Mouse (Mus musculus) midbrain, embryonic 10.5 days (tissue): ENCODE results near the gene Ackr3. TPM values are rescaled to one million over a fixed set of nuclear protein-coding genes. Genes with fewer than 3 reads are reported as not detected.

ENCODE experiments used
- DNase-seq: peaks from one replicate; pipeline ENCODE4 v3.0.0-alpha.2; 2017; ENCODE audit warnings: low spot score
- H3K27ac ChIP-seq: fragments of 300-500 bp; sonication (generic); replicated peaks from 2 replicates; pipeline ENCODE4 v1.5.1; 2016; ENCODE audit warnings: mild to moderate bottlenecking
- H3K27me3 ChIP-seq: fragments of 300-500 bp; sonication (generic); 2 replicates; pipeline ENCODE4 v1.6.1; 2016; ENCODE audit warnings: low read depth, mild to moderate bottlenecking; ENCODE audit not compliant: poor library complexity, severe bottlenecking
- H3K36me3 ChIP-seq: fragments of 300-500 bp; sonication (generic); 2 replicates; pipeline ENCODE4 v1.6.1; 2016; ENCODE audit warnings: mild to moderate bottlenecking, moderate library complexity
- H3K4me1 ChIP-seq: fragments of 300-500 bp; sonication (generic); 2 replicates; pipeline ENCODE4 v1.6.1; 2016
- H3K4me3 ChIP-seq: fragments of 300-500 bp; sonication (generic); 2 replicates; pipeline ENCODE4 v1.5.1; 2016; ENCODE audit warnings: mild to moderate bottlenecking, moderate library complexity
- H3K9me3 ChIP-seq: fragments of 300-500 bp; sonication (generic); replicated peaks from 2 replicates; pipeline ENCODE4 v1.6.1; 2016; ENCODE audit warnings: mild to moderate bottlenecking
- WGBS: fragments of 180-500 bp; shearing (Covaris S2); methylation state at CpG from one replicate; pipeline ENCODE4 v1.1.7; 2016; 5-methylcytosine and 5-hydroxymethylcytosine counted together
- polyA plus RNA-seq: library from polyadenylated mRNA; unstranded; fragments of >200 nt; fragmentation: Nextera tagmentation; extraction: Ambion mirVana; gene quantifications from 2 replicates; pipeline ENCODE4 v1.2.1, GENCODE M21; 2016

Ackr3 gene
- polyA plus RNA-seq, 1 experiment from 2014 or later = 26.3 TPM

DNA sequence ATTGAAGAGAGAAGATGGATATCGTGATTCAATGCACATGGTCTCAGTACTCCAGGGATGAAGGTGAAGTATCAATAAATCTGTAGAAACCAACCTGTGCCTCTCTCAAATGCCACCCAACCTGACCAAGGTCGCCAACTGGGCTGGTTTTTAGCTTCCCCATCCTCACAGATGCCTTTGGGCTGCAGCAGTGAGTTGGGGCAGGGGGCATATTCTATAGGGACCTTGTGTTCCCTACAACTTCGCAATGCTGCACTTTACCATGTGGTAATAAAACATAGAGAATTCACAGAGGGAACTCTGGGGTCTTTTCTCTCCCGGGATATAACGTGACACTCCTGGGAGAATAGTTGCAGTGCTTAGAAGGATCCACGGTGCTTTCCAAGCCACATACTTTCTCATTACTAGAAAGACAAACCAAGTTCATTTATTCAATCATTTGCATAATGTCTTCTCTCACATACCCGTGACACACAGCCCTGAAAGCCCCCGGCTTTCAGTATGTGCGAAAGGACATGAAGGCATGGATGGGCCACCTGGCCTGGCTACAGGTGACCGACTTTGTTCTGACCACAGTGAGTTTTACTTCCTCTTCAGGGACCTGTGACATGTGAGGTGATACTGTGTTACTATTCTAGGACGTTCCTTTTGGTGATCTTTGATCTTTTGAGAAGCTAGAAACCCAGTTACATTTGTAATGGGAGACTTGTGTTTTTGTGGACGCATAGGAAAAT, 22.6 kb upstream of the Ackr3 start:
- DNase-seq = no peak

DNA sequence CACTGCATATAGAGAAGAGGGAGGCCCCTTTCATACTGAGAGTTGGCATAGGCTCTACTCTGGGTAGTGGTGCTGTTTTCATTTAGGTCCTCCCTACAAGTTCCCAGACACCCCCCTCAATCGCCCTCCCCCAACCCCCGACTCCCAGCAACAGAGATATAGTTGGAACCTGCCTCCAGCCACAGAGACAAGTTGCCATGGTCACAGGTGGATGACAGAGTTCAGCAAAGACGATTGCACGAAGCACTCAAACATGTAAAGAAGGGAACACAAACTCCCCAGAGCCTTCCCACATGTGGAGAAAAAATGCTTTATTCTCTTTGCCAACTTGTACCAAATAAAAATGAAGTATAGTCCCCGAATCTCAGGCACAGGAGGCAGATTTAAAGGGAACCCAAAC, 21.3 kb upstream of the Ackr3 start:
- peaks cover 6% of the 10 kb centered on the region; the same call in 1 of the 2 replicates for H3K4me1 ChIP-seq
- H3K9me3 ChIP-seq = peaks cover 21% of the 10 kb centered on the region
- 84% methylated on average over 5 of the region's 5 CpGs for WGBS
- H3K27ac ChIP-seq = no peak overlapping the region
- H3K36me3 ChIP-seq = no peaks in the 10 kb centered on the region
- H3K27me3 ChIP-seq = no peaks in the 10 kb centered on the region
- H3K4me3 ChIP-seq = no peak overlapping the region
- no peak for DNase-seq

More for the DNA sequence above, 22.6 kb upstream of the Ackr3 start:
- H3K4me1 ChIP-seq = peaks cover 6% of the 10 kb centered on the region; the same call in 1 of the 2 replicates
- peaks cover 8% of the 10 kb centered on the region for H3K9me3 ChIP-seq
- no peaks in the 10 kb centered on the region for H3K27me3 ChIP-seq
- no peaks in the 10 kb centered on the region for H3K36me3 ChIP-seq
- H3K27ac ChIP-seq = no peak overlapping the region
- no peak overlapping the region for H3K4me3 ChIP-seq
- WGBS = 88% methylated on average over 12 of the region's 12 CpGs

DNA sequence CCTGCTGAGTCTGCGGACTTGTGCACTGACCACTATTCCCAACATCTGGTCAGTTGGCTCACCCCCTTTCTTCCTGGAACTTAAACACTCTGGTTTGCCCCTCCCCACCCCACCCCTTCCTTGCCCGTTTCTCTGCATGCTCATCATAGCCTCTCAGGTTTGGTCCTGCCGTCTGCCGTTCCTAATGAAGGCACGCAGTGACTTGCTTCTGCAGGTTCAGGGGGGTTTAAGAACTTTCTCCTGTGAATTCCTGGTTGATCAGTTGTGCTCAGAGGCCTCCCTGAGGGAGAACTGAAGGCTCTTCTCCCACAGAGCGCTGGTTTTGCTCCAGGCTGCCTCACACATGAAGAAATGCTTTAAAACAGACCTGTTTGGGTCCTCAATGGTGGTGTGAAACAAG, 20.2 kb upstream of the Ackr3 start:
- Histone ChIP-seq H3K4me3 (no peak overlapping the region), H3K4me1 (peaks cover 11% of the 10 kb centered on the region), H3K27me3 (no peaks in the 10 kb centered on the region), H3K9me3 (peaks cover 21% of the 10 kb centered on the region), H3K27ac (0 out of 2 replicates have a peak overlapping the region, but pooled peaks have one; percentile 30), H3K36me3 (no peaks in the 10 kb centered on the region)
- WGBS = 75% methylated on average over 6 of the region's 6 CpGs
- DNase-seq = no peak

DNA sequence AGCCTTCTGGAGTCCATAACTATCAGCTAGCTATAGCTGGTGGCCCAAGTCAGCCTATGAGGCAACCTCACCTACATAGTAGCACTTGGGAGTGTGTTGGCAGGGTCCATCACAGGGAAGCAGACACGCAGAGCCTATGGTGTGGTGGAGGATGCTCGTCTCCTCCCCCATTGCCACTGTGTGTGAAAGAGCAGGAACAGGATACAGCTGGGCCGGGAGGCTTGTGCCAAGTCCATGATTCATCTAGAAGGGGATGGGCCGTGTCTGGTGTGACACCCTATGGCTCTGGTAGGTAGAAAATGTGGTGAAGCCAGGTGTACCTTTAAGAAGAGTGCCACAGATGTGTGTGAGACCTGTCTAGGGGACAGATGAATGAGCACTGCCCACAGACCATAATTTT, 17.6 kb upstream of the Ackr3 start:
- no peaks in the 10 kb centered on the region for H3K36me3 ChIP-seq

DNA sequence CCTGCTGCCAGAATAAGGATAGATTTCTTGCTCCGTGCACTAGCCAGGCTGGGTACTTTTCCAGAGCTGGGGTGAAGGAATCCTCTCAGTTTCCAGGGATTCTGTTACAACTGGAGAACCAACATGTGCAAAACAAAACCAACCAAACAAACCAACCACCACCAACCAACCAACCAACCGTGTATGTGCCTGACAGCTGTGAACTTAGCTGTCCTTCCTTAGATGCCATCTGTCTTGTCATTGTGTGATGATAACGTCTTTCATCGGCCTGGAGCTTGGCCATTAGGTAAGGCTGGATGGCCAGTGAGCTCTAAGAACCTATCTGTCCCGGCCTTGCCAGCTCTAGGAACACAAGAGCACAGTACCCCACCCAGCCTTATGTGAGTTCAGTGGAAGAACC, 16.9 kb upstream of the Ackr3 start:
- peaks cover 6% of the 10 kb centered on the region; the same call in 1 of the 2 replicates for H3K27me3 ChIP-seq
- H3K9me3 ChIP-seq = peaks cover 21% of the 10 kb centered on the region
- H3K4me3 ChIP-seq = no peak overlapping the region
- no peak for DNase-seq
- H3K36me3 ChIP-seq = no peaks in the 10 kb centered on the region
- 94% methylated on average over 5 of the region's 5 CpGs for WGBS
- no peak overlapping the region for H3K27ac ChIP-seq
- H3K4me1 ChIP-seq = peaks cover 38% of the 10 kb centered on the region

More for the DNA sequence above, 17.6 kb upstream of the Ackr3 start:
- H3K4me3 ChIP-seq = no peak overlapping the region
- 87% methylated on average over 4 of the region's 4 CpGs for WGBS
- peaks cover 21% of the 10 kb centered on the region for H3K9me3 ChIP-seq
- H3K27ac ChIP-seq = no peak overlapping the region
- no peak for DNase-seq
- H3K4me1 ChIP-seq = peaks cover 34% of the 10 kb centered on the region
- peaks cover 6% of the 10 kb centered on the region; the same call in 1 of the 2 replicates for H3K27me3 ChIP-seq

DNA sequence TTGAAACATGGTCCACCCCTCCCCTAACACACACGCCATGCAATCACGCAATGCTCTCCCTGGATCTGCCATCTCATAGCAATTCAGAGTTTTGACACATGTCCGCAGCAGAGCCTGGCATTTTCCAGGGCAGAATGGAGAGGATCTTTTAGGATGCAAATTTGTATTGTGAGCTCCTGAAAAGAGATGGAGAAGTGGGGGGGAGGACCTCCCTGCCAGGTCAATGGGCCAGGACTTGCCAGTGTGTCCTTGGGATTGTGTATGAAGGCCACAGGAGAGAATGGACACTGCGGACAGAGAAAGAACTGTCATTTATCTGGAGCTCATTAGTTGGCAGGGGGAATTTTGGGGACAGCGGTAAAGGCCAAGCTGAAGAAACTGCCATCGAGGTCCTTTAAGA, 14.7 kb upstream of the Ackr3 start:
- 56% methylated on average over 6 of the region's 6 CpGs for WGBS
- peaks cover 6% of the 10 kb centered on the region; the same call in 1 of the 2 replicates for H3K27me3 ChIP-seq
- H3K9me3 ChIP-seq = peaks cover 23% of the 10 kb centered on the region
- H3K4me1 ChIP-seq = peaks cover 35% of the 10 kb centered on the region
- DNase-seq = no peak
- H3K27ac ChIP-seq = peak overlapping the region; percentile 38
- no peaks in the 10 kb centered on the region for H3K36me3 ChIP-seq
- no peak overlapping the region for H3K4me3 ChIP-seq

DNA sequence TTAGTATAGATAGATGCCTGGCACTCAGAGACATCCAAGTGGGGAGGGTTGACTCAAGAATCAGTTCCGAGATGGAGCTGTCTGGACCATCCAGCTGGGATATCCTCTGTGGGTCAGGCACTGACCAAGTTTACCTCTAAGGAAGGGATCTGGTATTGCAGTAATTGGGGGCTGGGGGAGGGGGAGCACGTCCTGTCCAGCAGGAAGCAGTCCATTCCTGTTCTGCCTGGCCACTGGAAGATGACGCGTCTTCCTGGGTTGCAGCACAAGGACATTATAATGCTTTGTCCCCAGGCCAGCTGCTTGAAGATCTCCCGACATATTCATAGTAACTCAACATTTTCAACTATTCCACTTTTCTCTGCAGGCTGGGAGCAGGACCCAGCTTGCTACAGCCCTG, 2.5 kb upstream of the Ackr3 start:
- Histone ChIP-seq H3K4me3 (no peak overlapping the region), H3K36me3 (no peaks in the 10 kb centered on the region), H3K27ac (0 out of 2 replicates have a peak overlapping the region, but pooled peaks have one; percentile 86), H3K9me3 (peaks cover 7% of the 10 kb centered on the region; the same call in 1 of the 2 replicates), H3K4me1 (peaks cover 43% of the 10 kb centered on the region), H3K27me3 (peaks cover 26% of the 10 kb centered on the region)
- 87% methylated on average over 5 of the region's 5 CpGs for whole genome bisulfite sequencing
- DNase-seq = no peak

DNA sequence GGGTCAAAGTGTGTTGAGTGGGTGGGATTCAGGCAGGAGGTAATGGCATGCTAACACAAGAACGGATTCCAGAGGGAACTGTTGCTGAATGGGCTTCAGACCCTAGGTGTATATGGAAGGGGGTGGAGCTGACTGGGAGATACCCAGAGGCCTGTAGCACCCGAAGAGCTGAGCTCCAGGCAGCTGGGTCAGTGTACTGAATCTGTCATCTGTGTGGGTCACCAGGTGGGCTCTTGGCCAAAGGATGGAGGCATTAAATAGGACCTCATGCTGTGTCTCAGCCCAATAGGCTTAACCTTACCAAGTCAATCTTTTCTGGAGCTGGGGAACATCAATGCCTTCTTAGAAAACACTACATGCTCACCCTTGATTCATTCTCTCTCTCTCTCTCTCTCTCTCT, 2.1 kb upstream of the Ackr3 start:
- WGBS = 58% methylated on average over 2 of the region's 2 CpGs
- Histone ChIP-seq H3K27ac (peak overlapping the region; percentile 86), H3K9me3 (peaks cover 7% of the 10 kb centered on the region; the same call in 1 of the 2 replicates), H3K27me3 (peaks cover 26% of the 10 kb centered on the region), H3K4me3 (no peak overlapping the region; the same call in 1 of the 2 replicates), H3K4me1 (peaks cover 47% of the 10 kb centered on the region), H3K36me3 (no peaks in the 10 kb centered on the region)
- no peak for DNase-seq

DNA sequence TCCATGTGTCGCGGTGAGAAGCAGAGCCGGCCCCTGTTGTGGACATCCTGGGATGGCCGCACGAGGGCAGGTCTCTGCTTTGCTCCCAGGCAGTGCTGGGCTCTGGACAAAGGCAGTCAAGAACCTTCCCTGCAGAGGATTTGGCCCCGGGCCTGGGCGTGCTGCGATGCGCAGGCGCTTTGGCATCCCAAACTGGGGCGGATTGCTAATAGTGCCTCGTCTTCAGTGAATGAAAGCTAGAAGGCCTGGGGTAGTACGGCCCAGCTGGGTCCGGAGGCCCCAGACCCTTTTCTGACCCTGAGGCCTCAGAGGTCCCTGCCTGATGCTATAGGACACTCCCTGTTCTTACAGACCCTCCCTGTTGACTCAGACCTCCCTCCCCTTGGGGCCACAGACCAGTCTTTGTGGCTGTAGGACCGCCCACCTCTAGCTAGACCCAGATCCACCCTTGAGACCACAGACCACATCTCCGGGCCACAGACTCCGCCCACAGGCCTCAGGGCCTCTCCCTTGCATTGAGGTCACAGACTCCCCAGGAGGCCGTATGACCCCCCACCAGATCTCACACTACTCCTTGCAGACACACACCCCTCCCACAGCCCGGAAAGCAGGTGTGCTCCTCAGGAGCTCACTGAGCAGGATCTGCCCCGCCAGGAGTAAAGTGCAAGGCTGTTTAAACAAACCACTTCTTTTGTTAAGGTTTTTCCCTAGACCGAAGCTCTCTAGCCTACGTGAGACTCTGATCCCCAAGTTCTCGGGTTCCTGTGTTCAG, 1.4 kb upstream of the Ackr3 start:
- H3K4me3 ChIP-seq = peak overlapping the region; percentile 70
- H3K4me1 ChIP-seq = peaks cover 55% of the 10 kb centered on the region
- H3K9me3 ChIP-seq = peaks cover 6% of the 10 kb centered on the region; the same call in 1 of the 2 replicates
- H3K27me3 ChIP-seq = peaks cover 26% of the 10 kb centered on the region
- 2% methylated on average over 23 of the region's 23 CpGs for WGBS
- peak overlapping the region; percentile 86 for H3K27ac ChIP-seq
- H3K36me3 ChIP-seq = no peaks in the 10 kb centered on the region
- DNase-seq = peak; percentile 88

DNA sequence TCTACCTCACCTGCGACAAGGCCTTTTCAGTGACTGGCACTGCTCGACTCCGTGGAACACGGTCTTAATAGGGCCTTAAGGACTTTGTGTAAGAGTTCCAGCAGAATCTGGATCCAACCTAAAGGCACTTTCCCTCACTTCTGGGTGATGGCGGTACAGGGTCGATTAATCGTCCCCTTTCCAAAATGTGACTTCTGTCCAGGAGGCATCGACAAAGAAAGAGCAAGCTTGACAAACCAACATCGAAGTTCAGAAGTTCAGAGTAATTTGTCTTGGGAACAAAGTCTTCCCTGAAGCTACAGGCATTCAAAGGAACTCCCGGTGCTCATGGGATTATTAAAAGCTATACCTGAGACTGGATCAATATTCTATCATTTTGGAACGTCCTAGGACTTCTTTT, 439 bp upstream of the Ackr3 start:
- H3K4me1 ChIP-seq = peaks cover 64% of the 10 kb centered on the region
- H3K9me3 ChIP-seq = no peaks in the 10 kb centered on the region
- WGBS = 5% methylated on average over 11 of the region's 11 CpGs
- peaks cover 26% of the 10 kb centered on the region for H3K27me3 ChIP-seq
- H3K4me3 ChIP-seq = peak overlapping the region; percentile 70
- 0 out of 2 replicates have a peak, but pooled peaks cover 3% of the 10 kb centered on the region for H3K36me3 ChIP-seq
- H3K27ac ChIP-seq = peak overlapping the region; percentile 91; the same call in 1 of the 2 replicates
- DNase-seq = no peak

DNA sequence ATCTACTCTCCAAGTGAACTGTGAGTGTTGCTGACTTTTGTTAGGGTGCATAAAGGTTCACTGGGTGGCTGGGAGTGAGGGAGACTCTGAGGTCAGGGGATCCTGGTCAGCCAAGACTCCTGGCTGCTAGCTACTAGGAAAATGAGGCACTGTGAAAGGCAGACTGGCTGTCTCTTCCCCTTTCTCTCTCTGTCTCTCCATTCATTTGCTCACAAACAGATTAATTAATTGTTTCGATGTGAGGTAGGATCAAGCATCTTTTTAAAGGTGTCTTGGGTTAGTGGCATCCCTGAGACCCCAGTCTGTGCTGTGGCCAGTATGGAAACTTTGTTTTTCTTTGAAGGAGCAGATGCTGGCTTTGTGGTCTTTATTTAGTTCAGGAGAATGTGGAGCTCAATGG, 1.0 kb downstream of the Ackr3 start:
- Histone ChIP-seq H3K4me1 (peaks cover 79% of the 10 kb centered on the region), H3K27me3 (peaks cover 26% of the 10 kb centered on the region), H3K36me3 (peaks cover 12% of the 10 kb centered on the region), H3K4me3 (peak overlapping the region; percentile 70), H3K27ac (peak overlapping the region; percentile 91), H3K9me3 (no peaks in the 10 kb centered on the region)
- DNase-seq = peak; percentile 36
- 4% methylated on average over 1 of the region's 1 CpGs for WGBS

DNA sequence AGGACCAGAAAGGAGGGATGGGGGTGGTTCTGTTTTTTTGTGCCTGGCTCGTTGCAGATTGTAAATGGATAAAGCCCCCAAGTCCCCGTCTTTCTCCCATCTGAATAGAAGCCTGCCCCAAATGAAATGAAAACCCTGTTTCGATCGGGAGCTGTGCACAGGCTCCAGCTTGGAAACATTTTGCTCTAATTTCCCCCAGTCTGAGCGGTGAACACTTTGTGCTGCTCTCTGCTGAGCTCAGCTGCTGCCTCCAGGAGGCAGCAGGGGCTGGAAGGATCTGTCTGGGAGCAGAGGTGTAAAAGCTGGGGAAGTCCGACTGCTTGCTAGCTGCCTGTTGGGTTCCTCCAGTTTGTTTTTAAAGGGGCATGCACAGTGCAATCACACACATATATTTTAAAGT, 1.4 kb downstream of the Ackr3 start:
- WGBS = 1% methylated on average over 6 of the region's 6 CpGs
- Histone ChIP-seq H3K4me3 (peak overlapping the region; percentile 70), H3K27ac (peak overlapping the region; percentile 91), H3K27me3 (peaks cover 25% of the 10 kb centered on the region), H3K36me3 (peaks cover 16% of the 10 kb centered on the region), H3K4me1 (peaks cover 83% of the 10 kb centered on the region), H3K9me3 (no peaks in the 10 kb centered on the region)
- peak; percentile 76 for DNase-seq
